Mouse (Mus musculus) stomach, embryonic 16.5 days (tissue): ENCODE data around the gene Ric3. TPM values are rescaled to one million over a fixed set of nuclear protein-coding genes. Genes with fewer than 3 reads are reported as not detected.

Source experiments
- ATAC-seq: fragments of 200-750 bp; cut with Nextera tagmentation; 2 replicates; pipeline ENCODE4 v1.8.0; 2017; ENCODE audit warnings: moderate number of reproducible peaks, moderate TSS enrichment; ENCODE audit not compliant: insufficient read depth, low FRiP score
- H3K27ac ChIP-seq: fragments of 300-500 bp; sonication (generic); 2 replicates; pipeline ENCODE4 v1.5.1; 2014; ENCODE audit warnings: low read length
- H3K27me3 ChIP-seq: fragments of 300-500 bp; sonication (generic); 2 replicates; pipeline ENCODE4 v1.6.1; 2014; ENCODE audit warnings: low read length, control low read depth, mixed read lengths; ENCODE audit not compliant: control insufficient read depth, insufficient read depth
- H3K36me3 ChIP-seq: fragments of 300-500 bp; sonication (generic); 2 replicates; pipeline ENCODE4 v1.6.1; 2014; ENCODE audit warnings: low read length; ENCODE audit not compliant: control insufficient read depth, insufficient read depth
- H3K4me1 ChIP-seq: fragments of 300-500 bp; sonication (generic); 2 replicates; pipeline ENCODE4 v1.6.1; 2014; ENCODE audit warnings: low read length, control low read depth, mixed read lengths; ENCODE audit not compliant: control insufficient read depth, insufficient read depth
- H3K4me2 ChIP-seq: fragments of 300-500 bp; sonication (generic); 2 replicates; pipeline ENCODE4 v1.6.1; 2014; ENCODE audit warnings: low read depth, low read length, mixed read lengths
- H3K4me3 ChIP-seq: fragments of 300-500 bp; sonication (generic); replicated peaks from 2 replicates; pipeline ENCODE4 v1.5.1; 2014; ENCODE audit warnings: mild to moderate bottlenecking, low read length
- H3K9ac ChIP-seq: fragments of 300-500 bp; sonication (generic); 2 replicates; pipeline ENCODE4 v1.6.1; 2014; ENCODE audit warnings: low read length
- H3K9me3 ChIP-seq: fragments of 300-500 bp; sonication (generic); replicated peaks from 2 replicates; pipeline ENCODE4 v1.6.1; 2016; ENCODE audit warnings: low read length, control low read depth; ENCODE audit not compliant: control insufficient read depth
- WGBS: fragments of 180-500 bp; shearing (Covaris S2); extraction: QIAGEN DNeasy Blood & Tissue Kit; methylation state at CpG from one replicate; pipeline ENCODE4 v1.1.7; 2014; 5-methylcytosine and 5-hydroxymethylcytosine counted together
- polyA plus RNA-seq: library from polyadenylated mRNA; unstranded; fragments of >200 nt; fragmentation: Nextera tagmentation; extraction: Ambion mirVana; gene quantifications from 2 replicates; pipeline ENCODE4 v1.2.1, GENCODE M21; 2015

Ric3 gene
- polyA plus RNA-seq, 1 experiment from 2014 or later: 2.9 TPM

DNA sequence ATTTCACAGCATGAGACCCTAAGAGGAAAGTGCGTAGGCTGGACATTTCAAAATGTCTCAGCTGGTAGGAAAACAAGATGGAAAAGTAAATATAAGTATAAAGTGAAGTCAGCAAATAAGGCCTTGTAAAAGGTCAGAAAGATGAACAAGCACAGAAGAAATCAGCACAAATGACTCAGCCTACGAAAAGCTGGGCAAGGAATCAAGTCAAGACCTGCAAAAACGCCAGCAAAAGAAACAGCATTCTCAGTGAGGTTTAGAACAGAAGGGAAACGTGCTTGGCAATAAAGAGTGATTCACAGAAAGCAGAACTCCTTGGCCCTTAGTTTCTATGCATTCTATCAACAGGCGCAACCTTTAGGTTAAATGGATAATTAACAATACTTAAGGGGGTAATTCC lies 10.8 kb downstream of the Ric3 start:
- no peak for ATAC-seq
- no peak overlapping the region for H3K4me3 ChIP-seq
- WGBS: 63% methylated on average over 5 of the region's 5 CpGs
- H3K4me2 ChIP-seq: no peak overlapping the region
- H3K27ac ChIP-seq: no peak overlapping the region
- no peak overlapping the region for H3K9ac ChIP-seq
- H3K9me3 ChIP-seq: no peaks in the 10 kb centered on the region
- H3K4me1 ChIP-seq: no peaks in the 10 kb centered on the region
- no peaks in the 10 kb centered on the region for H3K36me3 ChIP-seq
- no peaks in the 10 kb centered on the region for H3K27me3 ChIP-seq

GRCm38 (mm10) chr7:109069641-109070040 lies 13.5 kb downstream of the Ric3 start:
- Histone ChIP-seq H3K4me3 (no peak overlapping the region), H3K4me1 (no peaks in the 10 kb centered on the region), H3K36me3 (no peaks in the 10 kb centered on the region), H3K9me3 (no peaks in the 10 kb centered on the region), H3K9ac (no peak overlapping the region), H3K27ac (no peak overlapping the region), H3K27me3 (no peaks in the 10 kb centered on the region), H3K4me2 (no peak overlapping the region)
- WGBS: 69% methylated on average over 4 of the region's 4 CpGs
- no peak for ATAC-seq

DNA sequence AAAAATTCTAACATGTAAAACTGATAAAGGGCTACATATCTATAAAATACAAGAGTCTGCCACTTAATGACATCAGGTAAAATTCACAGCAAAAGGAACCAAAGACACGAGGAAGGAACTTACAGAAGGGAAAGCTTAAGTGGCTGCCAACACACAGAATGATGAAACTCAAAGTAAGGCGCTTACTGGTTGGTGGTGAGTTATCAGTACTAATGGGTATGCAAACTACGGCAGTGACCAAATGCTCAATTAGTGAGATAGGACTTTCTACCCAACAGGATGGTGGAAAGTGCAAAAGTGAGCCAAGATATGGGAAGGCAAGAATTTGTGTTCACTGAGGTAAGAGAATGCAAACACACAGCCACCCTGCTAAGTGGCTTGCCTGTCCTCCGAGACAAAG lies 23.6 kb downstream of the Ric3 start:
- H3K27me3 ChIP-seq: no peaks in the 10 kb centered on the region
- H3K4me1 ChIP-seq: no peaks in the 10 kb centered on the region
- no peak overlapping the region for H3K4me2 ChIP-seq
- H3K9me3 ChIP-seq: no peaks in the 10 kb centered on the region
- H3K36me3 ChIP-seq: no peaks in the 10 kb centered on the region
- H3K27ac ChIP-seq: no peak overlapping the region
- 82% methylated on average over 4 of the region's 4 CpGs for WGBS
- H3K9ac ChIP-seq: no peak overlapping the region
- H3K4me3 ChIP-seq: no peak overlapping the region
- ATAC-seq: no peak

DNA sequence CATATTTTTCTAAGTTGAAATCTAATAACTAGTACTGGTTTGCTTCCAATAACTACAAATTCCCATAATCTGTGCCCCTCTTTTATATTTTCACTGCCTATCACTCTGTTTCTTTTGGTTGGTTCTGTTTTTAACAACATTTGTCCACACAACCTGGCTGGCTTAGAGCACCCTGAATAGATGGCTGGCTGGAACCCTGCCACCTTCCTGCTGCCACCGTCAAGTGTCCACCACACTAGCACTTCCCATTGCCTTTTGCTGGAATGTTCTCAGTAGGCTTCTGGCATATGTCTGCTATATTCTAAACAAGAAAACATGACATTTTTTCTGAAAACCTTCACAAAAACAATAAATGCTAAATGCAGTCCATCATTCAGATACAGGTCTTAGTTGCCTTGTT lies 32.3 kb downstream of the Ric3 start:
- no peak overlapping the region for H3K27ac ChIP-seq
- no peaks in the 10 kb centered on the region for H3K9me3 ChIP-seq
- no peak overlapping the region for H3K4me2 ChIP-seq
- no peaks in the 10 kb centered on the region for H3K36me3 ChIP-seq
- no peaks in the 10 kb centered on the region for H3K27me3 ChIP-seq
- no peak for ATAC-seq
- no peak overlapping the region for H3K9ac ChIP-seq
- 90% methylated on average over 1 of the region's 1 CpGs for WGBS
- no peak overlapping the region for H3K4me3 ChIP-seq
- H3K4me1 ChIP-seq: no peaks in the 10 kb centered on the region

- WGBS: 91% methylated on average over 2 of the region's 2 CpGs
- H3K9me3 ChIP-seq: no peaks in the 10 kb centered on the region
Measured at GRCm38 (mm10) chr7:109045876-109046275, 37.3 kb downstream of the Ric3 start.

DNA sequence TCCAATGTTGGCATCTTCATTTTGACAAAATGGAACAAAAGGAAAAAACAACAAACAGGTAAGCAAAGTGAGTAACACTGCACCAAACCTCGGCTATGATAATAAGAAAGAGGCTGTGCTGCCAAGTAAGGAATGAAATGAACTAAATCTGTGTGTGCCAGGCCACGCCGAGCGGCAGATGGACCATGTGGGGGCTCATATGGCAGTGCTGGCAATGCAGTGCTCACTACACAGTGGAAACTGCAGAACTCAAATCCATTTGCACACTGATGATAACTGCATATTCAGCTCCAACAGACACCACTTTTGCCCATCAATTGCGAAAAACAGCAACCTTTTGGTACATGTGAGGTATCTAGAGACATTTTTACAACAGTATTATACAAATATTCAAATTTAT lies 43.7 kb downstream of the Ric3 start:
- WGBS: 84% methylated on average over 5 of the region's 5 CpGs
- Histone ChIP-seq H3K36me3 (no peaks in the 10 kb centered on the region), H3K9me3 (no peaks in the 10 kb centered on the region), H3K4me3 (no peak overlapping the region), H3K4me1 (no peaks in the 10 kb centered on the region; the same call in 1 of the 2 replicates), H3K4me2 (no peak overlapping the region), H3K27me3 (no peaks in the 10 kb centered on the region), H3K9ac (no peak overlapping the region), H3K27ac (no peak overlapping the region)
- no peak for ATAC-seq

More at GRCm38 (mm10) chr7:109045876-109046275, 37.3 kb downstream of the Ric3 start:
- no peak overlapping the region for H3K4me2 ChIP-seq
- no peak overlapping the region for H3K4me3 ChIP-seq
- no peaks in the 10 kb centered on the region for H3K36me3 ChIP-seq
- no peak for ATAC-seq
- H3K27ac ChIP-seq: no peak overlapping the region
- no peaks in the 10 kb centered on the region for H3K27me3 ChIP-seq
- H3K9ac ChIP-seq: no peak overlapping the region
- no peaks in the 10 kb centered on the region for H3K4me1 ChIP-seq

DNA sequence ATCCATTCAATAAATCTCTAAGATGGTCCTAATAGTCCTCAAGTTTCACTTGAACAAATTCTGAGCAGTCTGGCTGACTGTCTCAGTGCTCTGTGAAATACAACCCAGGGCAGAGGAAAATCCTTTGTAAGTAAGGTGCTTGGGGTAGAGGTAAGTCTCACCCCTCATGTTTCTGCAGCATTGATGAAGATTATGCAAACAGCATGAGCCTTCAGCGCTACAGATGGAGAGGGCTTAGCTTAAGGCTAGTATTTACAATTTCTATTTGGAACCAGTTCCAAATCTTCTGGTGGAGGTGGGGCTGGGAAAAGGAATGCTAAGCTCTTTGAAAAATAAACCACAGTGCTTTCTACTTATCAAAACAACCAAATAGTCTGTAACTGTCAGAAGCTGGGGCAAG lies 44.1 kb downstream of the Ric3 start:
- Histone ChIP-seq H3K4me3 (no peak overlapping the region), H3K4me2 (no peak overlapping the region), H3K4me1 (no peaks in the 10 kb centered on the region; the same call in 1 of the 2 replicates), H3K9me3 (no peaks in the 10 kb centered on the region), H3K27ac (no peak overlapping the region), H3K9ac (no peak overlapping the region), H3K36me3 (no peaks in the 10 kb centered on the region), H3K27me3 (no peaks in the 10 kb centered on the region)
- 23% methylated on average over 1 of the region's 1 CpGs for WGBS
- ATAC-seq: no peak

GRCm38 (mm10) chr7:109038121-109038735 lies 44.9 kb downstream of the Ric3 start:
- no peaks in the 10 kb centered on the region; the same call in 1 of the 2 replicates for H3K4me1 ChIP-seq
- 69% methylated on average over 8 of the region's 8 CpGs for WGBS

DNA sequence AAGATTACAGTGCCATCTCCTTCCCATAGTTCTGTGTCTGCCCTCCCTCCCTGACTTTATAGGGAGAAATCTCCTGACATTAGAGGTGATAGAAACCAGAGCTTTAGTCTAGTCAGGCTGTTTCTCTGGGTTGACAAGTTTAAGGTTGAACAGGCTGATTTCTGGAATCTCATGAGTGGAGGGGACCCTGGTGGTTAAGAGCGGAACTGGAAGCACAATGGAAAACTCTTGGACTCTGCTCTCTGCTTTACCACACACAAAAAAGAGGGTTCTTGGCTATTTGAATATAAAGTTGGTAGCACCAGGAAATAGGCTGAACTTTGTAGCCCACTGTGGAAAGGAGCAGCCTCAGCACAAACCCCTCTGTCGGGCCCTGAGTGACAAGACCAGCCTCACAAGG lies 51.1 kb downstream of the Ric3 start:
- no peaks in the 10 kb centered on the region for H3K27me3 ChIP-seq
- no peaks in the 10 kb centered on the region for H3K36me3 ChIP-seq
- no peak overlapping the region for H3K4me3 ChIP-seq
- no peak overlapping the region for H3K4me2 ChIP-seq
- no peak overlapping the region for H3K9ac ChIP-seq
- H3K4me1 ChIP-seq: no peaks in the 10 kb centered on the region
- ATAC-seq: no peak
- WGBS: 71% methylated on average over 2 of the region's 2 CpGs
- H3K27ac ChIP-seq: no peak overlapping the region
- no peaks in the 10 kb centered on the region for H3K9me3 ChIP-seq

More at GRCm38 (mm10) chr7:109038121-109038735, 44.9 kb downstream of the Ric3 start:
- Histone ChIP-seq H3K9ac (no peak overlapping the region), H3K36me3 (no peaks in the 10 kb centered on the region), H3K27me3 (no peaks in the 10 kb centered on the region), H3K4me2 (no peak overlapping the region), H3K27ac (no peak overlapping the region), H3K4me3 (no peak overlapping the region), H3K9me3 (no peaks in the 10 kb centered on the region)
- no peak for ATAC-seq
